Mouse (Mus musculus) liver, embryonic 14.5 days (tissue): ENCODE measurements around the gene Lrch3.

ENCODE experiments used
- CTCF ChIP-seq: IDR thresholded peaks from 2 replicates; pipeline ENCODE4 v1.5.1; 2016; ENCODE audit warnings: antibody characterized with exemption, low read depth, control low read depth
- EP300 ChIP-seq: IDR thresholded peaks from 2 replicates; pipeline ENCODE4 v1.6.1; 2016; ENCODE audit warnings: antibody characterized with exemption, low read depth

GRCm38 (mm10) chr16:32889881-32890280 is 24.0 kb upstream of the Lrch3 start:
- TF ChIP-seq CTCF, result no peak
- no peak for TF ChIP-seq EP300
